Mouse (Mus musculus) embryonic facial prominence, embryonic 10.5 days (tissue): ENCODE measurements around the gene Sfta2. TPM values are rescaled to one million over a fixed set of nuclear protein-coding genes. Genes with fewer than 3 reads are reported as not detected.
A peak's percentile ranks its signal among the peaks of the same experiment; 100 is the strongest.

ENCODE experiments used
- DNase-seq: peaks from one replicate; pipeline ENCODE4 v3.0.0-alpha.2; 2017; ENCODE audit warnings: low spot score
- H3K27ac ChIP-seq: fragments of 300-500 bp; sonication (generic); replicated peaks from 2 replicates; pipeline ENCODE4 v1.5.1; 2016; ENCODE audit warnings: mild to moderate bottlenecking
- H3K27me3 ChIP-seq: fragments of 300-500 bp; sonication (generic); replicated peaks from 2 replicates; pipeline ENCODE4 v1.6.1; 2016; ENCODE audit warnings: low read depth, mild to moderate bottlenecking; ENCODE audit not compliant: poor library complexity, severe bottlenecking
- H3K36me3 ChIP-seq: fragments of 300-500 bp; sonication (generic); replicated peaks from 2 replicates; pipeline ENCODE4 v1.6.1; 2016; ENCODE audit warnings: mild to moderate bottlenecking, moderate library complexity
- H3K4me1 ChIP-seq: fragments of 300-500 bp; sonication (generic); 2 replicates; pipeline ENCODE4 v1.6.1; 2016
- H3K4me3 ChIP-seq: fragments of 300-500 bp; sonication (generic); 2 replicates; pipeline ENCODE4 v1.5.1; 2016; ENCODE audit warnings: mild to moderate bottlenecking, moderate library complexity
- H3K9me3 ChIP-seq: fragments of 300-500 bp; sonication (generic); 2 replicates; pipeline ENCODE4 v1.6.1; 2016; ENCODE audit warnings: mild to moderate bottlenecking
- WGBS: fragments of 180-500 bp; shearing (Covaris S2); methylation state at CpG from one replicate; pipeline ENCODE4 v1.1.7; 2016; 5-methylcytosine and 5-hydroxymethylcytosine counted together
- polyA plus RNA-seq: library from polyadenylated mRNA; unstranded; fragments of >200 nt; fragmentation: Nextera tagmentation; extraction: Ambion mirVana; gene quantifications from 2 replicates; pipeline ENCODE4 v1.2.1, GENCODE M21; 2016

Gene Sfta2
- polyA plus RNA-seq, 1 experiment from 2014 or later: not detected

DNA sequence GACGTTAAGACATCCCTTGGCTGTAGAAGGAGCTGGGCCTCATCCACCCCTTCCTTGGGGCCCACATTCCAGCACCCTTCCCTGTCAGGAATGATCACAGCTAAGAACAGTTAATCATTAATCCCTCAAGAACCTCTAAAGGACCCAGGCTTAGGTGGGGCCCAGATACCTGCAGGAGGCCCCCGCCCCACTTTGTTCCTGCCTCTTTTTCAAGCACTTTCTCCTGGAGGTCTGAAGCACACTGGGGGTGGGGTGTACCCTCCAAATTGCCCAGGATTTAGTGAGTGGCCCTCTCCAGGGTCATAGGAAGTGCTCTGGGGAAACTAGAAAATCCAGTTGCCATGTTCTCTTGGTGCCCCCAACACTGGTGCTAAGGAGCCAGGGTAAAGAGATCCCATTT, 48.1 kb downstream of the Sfta2 start:
- Histone ChIP-seq H3K27ac (no peak overlapping the region), H3K4me1 (peaks cover 2% of the 10 kb centered on the region; the same call in 1 of the 2 replicates), H3K36me3 (peaks cover 1% of the 10 kb centered on the region), H3K27me3 (no peaks in the 10 kb centered on the region), H3K4me3 (no peak overlapping the region), H3K9me3 (no peaks in the 10 kb centered on the region)
- WGBS: 69% methylated on average over 2 of the region's 2 CpGs
- no peak for DNase-seq

DNA sequence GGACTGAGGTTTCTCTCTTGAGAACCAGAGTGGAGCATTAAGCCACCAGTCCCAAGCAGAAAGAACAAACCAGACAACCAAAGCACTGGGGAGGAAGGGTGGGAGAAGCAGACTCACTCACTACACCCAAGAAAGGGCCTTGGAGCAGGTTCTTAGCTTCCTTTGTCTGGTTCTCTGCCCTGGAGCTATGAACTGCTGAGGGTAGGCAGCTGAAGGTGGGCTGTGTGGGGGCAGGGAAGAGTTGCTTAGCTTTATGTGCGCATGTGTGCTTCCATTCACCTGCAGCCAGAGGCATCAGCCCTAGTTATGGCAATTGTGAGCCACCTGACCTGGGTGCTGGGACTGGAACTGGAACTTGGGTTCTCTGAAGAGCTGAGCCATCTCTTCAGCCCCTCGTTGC, 51.7 kb downstream of the Sfta2 start:
- no peak for DNase-seq

DNA sequence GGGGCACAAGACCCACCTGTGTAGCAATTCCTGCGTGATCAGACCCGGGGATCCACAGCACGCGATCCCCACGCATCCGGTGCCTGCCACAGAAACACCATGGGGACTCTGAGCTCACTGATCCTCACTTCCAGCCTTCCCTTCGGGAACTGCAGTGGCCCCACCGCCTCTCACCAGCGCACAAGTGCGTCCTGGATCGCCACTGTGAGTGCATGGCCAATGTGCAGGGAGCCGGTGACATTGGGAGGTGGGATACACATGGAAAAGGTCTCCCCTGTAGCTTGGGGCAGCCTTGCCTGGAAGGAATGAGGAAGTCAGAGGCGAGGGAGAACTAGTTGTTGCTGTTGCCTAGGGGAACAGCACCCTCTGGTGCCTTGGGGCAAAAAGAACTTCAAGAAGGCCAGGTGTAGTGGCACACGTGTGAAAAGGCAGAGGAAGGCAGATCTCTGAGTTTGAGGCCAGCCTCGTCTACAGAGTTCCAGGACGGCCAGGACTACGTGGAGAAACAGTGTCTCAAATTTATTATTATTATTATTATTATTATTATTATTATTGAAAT, 64.7 kb downstream of the Sfta2 start:
- 81% methylated on average over 17 of the region's 17 CpGs for WGBS
- Histone ChIP-seq H3K9me3 (no peaks in the 10 kb centered on the region), H3K27ac (no peak overlapping the region), H3K4me3 (0 out of 2 replicates have a peak overlapping the region, but pooled peaks have one; percentile 4), H3K27me3 (no peaks in the 10 kb centered on the region), H3K4me1 (peaks cover 22% of the 10 kb centered on the region), H3K36me3 (peaks cover 67% of the 10 kb centered on the region)
- DNase-seq: no peak

More for the DNA sequence above, 51.7 kb downstream of the Sfta2 start:
- Histone ChIP-seq H3K4me1 (peaks cover 2% of the 10 kb centered on the region; the same call in 1 of the 2 replicates), H3K4me3 (no peak overlapping the region), H3K9me3 (no peaks in the 10 kb centered on the region), H3K27me3 (no peaks in the 10 kb centered on the region), H3K36me3 (peaks cover 38% of the 10 kb centered on the region), H3K27ac (peak overlapping the region; percentile 44)
- 77% methylated on average over 2 of the region's 2 CpGs for WGBS

DNA sequence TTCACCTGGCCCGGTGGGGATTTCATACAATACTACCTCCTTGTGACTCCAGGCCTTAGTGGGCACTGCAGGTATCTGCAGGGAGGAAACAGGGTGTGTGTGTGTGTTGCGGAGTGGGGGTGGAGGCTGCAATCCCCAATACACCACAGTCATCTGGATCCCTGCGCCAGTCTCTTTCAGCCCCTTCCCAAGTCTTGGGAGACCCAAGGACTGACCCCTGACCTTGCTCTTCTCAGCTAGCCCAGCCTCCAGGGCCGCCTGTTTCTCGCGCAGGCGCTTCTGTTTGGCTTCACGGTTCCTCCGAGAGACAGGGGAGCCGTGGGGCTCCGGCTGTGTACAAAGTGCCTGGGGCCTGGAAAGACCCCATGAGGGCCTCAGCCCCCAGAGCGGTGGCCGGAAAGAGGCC, 65.5 kb downstream of the Sfta2 start:
- H3K36me3 ChIP-seq: peaks cover 62% of the 10 kb centered on the region
- peak; percentile 75 for DNase-seq
- peak overlapping the region; percentile 80 for H3K4me3 ChIP-seq
- H3K4me1 ChIP-seq: peaks cover 22% of the 10 kb centered on the region
- no peaks in the 10 kb centered on the region for H3K27me3 ChIP-seq
- no peaks in the 10 kb centered on the region for H3K9me3 ChIP-seq
- 3% methylated on average over 13 of the region's 13 CpGs for WGBS
- peak overlapping the region; percentile 94 for H3K27ac ChIP-seq

DNA sequence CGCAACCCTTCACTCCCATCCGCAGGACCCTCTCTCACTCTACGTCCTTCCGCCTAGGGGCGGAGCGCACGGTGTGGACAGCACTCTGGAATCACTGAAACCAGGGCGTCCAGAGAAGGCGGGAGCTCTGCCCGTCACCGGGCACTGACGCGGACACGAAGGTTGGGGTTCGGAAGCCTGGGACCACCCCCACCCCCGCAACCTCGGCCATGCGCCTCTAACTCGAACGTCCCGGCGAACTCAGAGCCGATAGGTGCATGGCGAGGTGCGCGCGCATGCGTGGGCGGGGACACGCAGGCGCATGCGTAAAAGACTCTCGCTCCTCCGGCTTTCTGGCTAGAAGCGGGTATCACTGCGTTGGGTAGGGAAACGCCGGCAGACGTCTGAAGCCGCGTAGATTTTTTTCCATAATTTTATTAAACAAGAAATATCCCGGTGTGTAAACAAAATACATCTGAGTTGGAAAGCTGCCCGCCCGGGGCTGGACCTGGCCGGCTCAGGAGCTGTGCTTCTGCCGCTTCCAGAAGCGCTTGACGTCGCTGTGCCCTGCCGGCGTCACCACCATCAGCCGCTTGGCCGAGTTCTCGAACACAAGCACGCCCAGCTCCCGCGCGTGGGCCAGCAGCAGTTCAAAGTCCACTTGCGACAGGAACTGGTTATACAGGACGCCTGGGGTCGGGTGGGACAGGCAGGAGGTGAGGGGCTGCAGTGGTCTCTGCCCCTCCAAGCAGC, 66.2 kb downstream of the Sfta2 start, which contains the start of gene Vars2:
Vars2 (minus strand) TSS at position 259 of the 732 bp plus-strand sequence.
- WGBS: under 1% methylated on average over 61 of the region's 61 CpGs
- peak; percentile 97 for DNase-seq
- H3K4me1 ChIP-seq: peaks cover 24% of the 10 kb centered on the region

DNA sequence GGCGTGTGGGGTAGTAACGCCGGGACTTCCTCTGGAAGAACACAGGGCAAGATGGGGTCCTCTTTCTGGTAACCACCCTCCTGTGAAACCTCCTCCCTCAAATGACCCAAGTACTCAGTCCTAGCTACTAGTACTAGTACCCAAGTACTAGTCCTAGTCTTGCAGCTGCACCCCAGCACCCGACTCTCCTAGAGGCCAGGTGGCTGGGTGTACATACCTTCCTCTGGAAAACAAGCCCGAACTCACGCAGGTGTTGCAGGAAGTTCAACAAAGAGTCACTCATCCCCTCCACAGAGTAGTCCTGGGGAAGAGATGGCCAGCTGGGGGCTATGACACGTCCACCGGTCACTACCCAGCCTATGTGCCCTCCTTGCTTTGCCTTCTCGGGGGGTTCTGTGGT, 68.4 kb downstream of the Sfta2 start:
- H3K4me1 ChIP-seq: peaks cover 32% of the 10 kb centered on the region
- no peaks in the 10 kb centered on the region for H3K9me3 ChIP-seq
- H3K27ac ChIP-seq: no peak overlapping the region
- 0 out of 2 replicates have a peak overlapping the region, but pooled peaks have one; percentile 12 for H3K4me3 ChIP-seq
- H3K27me3 ChIP-seq: no peaks in the 10 kb centered on the region
- H3K36me3 ChIP-seq: peaks cover 39% of the 10 kb centered on the region
- 93% methylated on average over 9 of the region's 9 CpGs for WGBS
- DNase-seq: no peak

More for the DNA sequence above, 66.2 kb downstream of the Sfta2 start, which contains the start of gene Vars2:
- Histone ChIP-seq H3K9me3 (no peaks in the 10 kb centered on the region), H3K27me3 (no peaks in the 10 kb centered on the region), H3K4me3 (peak within 1 kb of the TSS; percentile 80), H3K36me3 (peaks cover 59% of the 10 kb centered on the region), H3K27ac (peak within 1 kb of the TSS; percentile 94)

DNA sequence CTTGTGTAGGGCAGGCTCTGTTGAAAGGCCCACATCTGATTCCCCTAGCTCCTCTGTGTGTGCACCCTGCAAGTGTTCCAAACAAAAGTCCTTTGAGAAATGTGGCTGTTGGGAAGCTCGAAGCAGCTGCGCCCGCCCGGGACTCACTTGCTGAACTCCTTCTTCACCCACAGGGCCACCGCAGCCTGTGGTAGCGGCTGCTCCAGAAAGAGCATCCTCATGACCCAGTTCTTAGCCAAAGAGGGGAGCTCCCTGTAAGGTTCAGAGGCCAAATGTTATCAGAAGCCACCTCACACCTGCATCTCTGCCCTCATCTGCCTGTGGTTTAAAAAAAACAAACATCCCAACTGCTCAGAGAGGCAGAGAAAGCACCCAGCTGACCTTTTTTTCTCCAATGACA, 70.5 kb downstream of the Sfta2 start:
- 91% methylated on average over 6 of the region's 6 CpGs for WGBS
- H3K4me1 ChIP-seq: peaks cover 22% of the 10 kb centered on the region
- no peak overlapping the region for H3K27ac ChIP-seq
- H3K27me3 ChIP-seq: no peaks in the 10 kb centered on the region
- no peaks in the 10 kb centered on the region for H3K9me3 ChIP-seq
- peaks cover 26% of the 10 kb centered on the region for H3K36me3 ChIP-seq
- no peak overlapping the region for H3K4me3 ChIP-seq
- DNase-seq: no peak

DNA sequence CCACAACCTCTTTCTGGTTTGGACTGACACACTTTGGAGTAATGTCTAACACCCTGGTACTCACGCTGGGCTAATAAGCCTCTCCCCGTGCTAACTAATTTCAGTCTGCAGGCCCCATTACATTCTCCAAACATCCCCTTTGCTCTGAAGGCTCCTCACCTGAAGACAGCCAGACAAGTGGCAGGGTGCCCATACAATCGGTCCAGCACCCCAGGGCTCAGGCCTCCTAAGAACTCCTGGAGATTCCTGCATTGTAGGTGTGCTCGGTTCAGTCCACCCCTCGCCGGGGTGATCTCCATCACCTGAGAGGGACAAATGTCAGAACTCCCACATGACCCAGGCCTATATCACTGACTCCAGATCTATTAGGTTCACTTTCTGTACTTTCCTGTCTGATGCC, 71.2 kb downstream of the Sfta2 start:
- no peak overlapping the region for H3K27ac ChIP-seq
- peaks cover 18% of the 10 kb centered on the region for H3K4me1 ChIP-seq
- H3K9me3 ChIP-seq: no peaks in the 10 kb centered on the region
- H3K4me3 ChIP-seq: peak overlapping the region; percentile 70
- no peaks in the 10 kb centered on the region for H3K27me3 ChIP-seq
- no peak for DNase-seq
- WGBS: 89% methylated on average over 6 of the region's 6 CpGs
- peaks cover 26% of the 10 kb centered on the region for H3K36me3 ChIP-seq

DNA sequence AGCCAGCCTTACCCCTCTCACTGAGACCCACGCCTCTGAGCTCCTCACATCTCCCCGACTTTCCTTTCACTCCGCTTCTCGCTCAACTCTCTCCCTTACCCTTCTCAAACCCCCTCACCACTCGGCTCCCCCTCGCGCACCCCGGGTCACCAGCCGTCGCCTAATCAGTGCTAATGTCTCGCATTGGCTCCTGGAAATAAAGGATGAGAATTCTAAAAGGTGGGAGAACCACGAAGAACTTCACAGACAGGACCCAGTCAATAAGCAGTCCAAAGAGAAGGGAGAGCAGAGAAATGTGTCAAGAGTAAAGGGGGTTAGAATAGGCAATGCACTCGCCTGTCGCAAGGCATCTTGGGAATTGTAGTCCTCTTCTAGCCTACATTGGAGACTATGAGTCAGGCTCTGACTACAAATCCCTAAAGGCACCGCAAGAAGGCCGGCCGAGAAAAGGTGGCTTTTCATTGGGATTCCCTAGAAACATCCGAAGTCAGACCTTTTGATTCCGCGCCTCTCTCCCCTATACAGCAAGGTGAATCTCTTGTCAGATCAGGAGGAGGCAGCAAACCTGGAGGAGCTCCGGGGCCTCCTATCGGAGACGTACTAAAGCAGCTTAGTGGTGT, 72.2 kb downstream of the Sfta2 start, which contains the start of gene Gtf2h4:
Gtf2h4 (minus strand) TSS at position 324 of the 620 bp plus-strand sequence.
- H3K4me3 ChIP-seq: peak within 1 kb of the TSS; percentile 70
- 2% methylated on average over 23 of the region's 23 CpGs for whole genome bisulfite sequencing
- no peaks in the 10 kb centered on the region for H3K27me3 ChIP-seq
- no peaks in the 10 kb centered on the region for H3K9me3 ChIP-seq
- peak; percentile 84 for DNase-seq
- peak within 1 kb of the TSS; percentile 86 for H3K27ac ChIP-seq
- peaks cover 26% of the 10 kb centered on the region for H3K36me3 ChIP-seq
- peaks cover 10% of the 10 kb centered on the region for H3K4me1 ChIP-seq

DNA sequence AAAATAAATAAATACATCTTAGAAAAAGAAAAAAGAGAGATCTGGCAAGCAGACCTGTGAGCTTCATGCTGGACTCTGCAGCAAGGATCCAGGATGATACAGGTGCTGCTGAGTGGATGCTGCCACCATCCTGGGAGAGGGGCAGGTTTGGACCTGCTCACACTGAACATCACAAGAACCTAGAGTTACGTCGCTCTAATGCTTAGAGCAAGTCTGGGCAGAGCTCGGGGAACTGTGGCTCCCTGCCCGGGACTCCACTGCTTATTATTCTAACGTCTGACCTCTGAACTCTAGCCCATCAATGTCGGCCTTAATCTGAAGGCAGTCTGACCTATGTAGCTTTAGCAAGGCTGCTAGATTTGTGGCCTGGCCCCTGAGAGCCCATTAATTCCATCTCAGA, 79.2 kb downstream of the Sfta2 start:
- Histone ChIP-seq H3K4me1 (peaks cover 11% of the 10 kb centered on the region), H3K4me3 (no peak overlapping the region), H3K9me3 (no peaks in the 10 kb centered on the region), H3K36me3 (peaks cover 51% of the 10 kb centered on the region), H3K27ac (no peak overlapping the region), H3K27me3 (no peaks in the 10 kb centered on the region)
- peak; percentile 43 for DNase-seq
- 24% methylated on average over 6 of the region's 6 CpGs for WGBS

DNA sequence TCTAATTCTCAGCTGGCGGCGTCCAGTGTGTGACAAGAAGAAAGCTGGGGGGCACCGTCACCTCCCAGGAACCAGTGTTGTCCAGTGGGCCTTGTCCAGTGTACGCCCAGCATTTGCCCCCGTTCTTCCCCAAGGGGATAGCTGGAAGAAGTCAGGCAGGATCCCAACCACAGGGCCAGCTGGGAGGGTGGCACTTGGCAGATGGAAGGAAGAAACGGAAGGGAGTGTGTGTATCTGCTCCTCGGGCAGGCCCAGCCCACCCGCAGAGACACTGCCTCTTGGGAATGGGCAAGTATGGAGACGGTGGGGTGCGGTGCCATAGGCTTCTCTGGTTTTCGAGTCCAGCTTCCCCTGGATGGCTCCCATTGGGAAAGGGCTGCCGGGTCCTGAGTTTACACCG, 80.6 kb downstream of the Sfta2 start:
- no peak overlapping the region; the same call in 1 of the 2 replicates for H3K4me3 ChIP-seq
- H3K27me3 ChIP-seq: peaks cover 12% of the 10 kb centered on the region
- H3K9me3 ChIP-seq: no peaks in the 10 kb centered on the region
- H3K36me3 ChIP-seq: peaks cover 65% of the 10 kb centered on the region
- no peak for DNase-seq
- H3K27ac ChIP-seq: no peak overlapping the region
- 88% methylated on average over 13 of the region's 13 CpGs for WGBS
- peaks cover 21% of the 10 kb centered on the region for H3K4me1 ChIP-seq

DNA sequence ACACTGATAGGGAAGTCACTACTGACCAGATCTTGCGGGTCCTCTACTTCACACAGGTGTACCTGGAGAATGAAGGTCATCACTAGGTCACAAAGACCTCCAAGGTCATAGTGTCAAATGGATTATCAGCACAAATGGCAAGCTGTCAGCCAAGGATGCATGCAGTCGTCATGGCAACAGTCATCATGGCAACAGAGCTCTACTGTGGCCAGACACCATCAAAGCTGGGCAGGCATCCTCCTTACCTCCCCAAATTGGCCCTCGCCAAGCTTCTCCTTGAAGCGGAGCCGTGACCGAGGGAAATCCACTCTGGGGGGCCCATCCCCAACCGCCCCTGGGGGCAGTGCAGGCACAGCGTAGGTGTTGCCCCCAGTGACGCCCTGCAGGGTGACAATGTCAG, 83.7 kb downstream of the Sfta2 start:
- no peak for DNase-seq
- peaks cover 21% of the 10 kb centered on the region for H3K4me1 ChIP-seq
- no peaks in the 10 kb centered on the region for H3K9me3 ChIP-seq
- H3K4me3 ChIP-seq: no peak overlapping the region
- H3K36me3 ChIP-seq: peaks cover 96% of the 10 kb centered on the region
- H3K27me3 ChIP-seq: peaks cover 16% of the 10 kb centered on the region
- H3K27ac ChIP-seq: no peak overlapping the region
- 82% methylated on average over 9 of the region's 9 CpGs for WGBS
